Mouse (Mus musculus) bone marrow, adult 2 months (tissue): ENCODE data around the gene Lingo4. TPM values are rescaled to one million over a fixed set of nuclear protein-coding genes. Genes with fewer than 3 reads are reported as not detected.

Experiments
- H3K27ac ChIP-seq: fragments of 200-500 bp; 2 replicates; pipeline ENCODE4 v1.5.1; 2012; ENCODE audit warnings: low read depth, mild to moderate bottlenecking, control low read depth, inconsistent platforms, low read length; ENCODE audit not compliant: control insufficient read depth, poor library complexity, insufficient read depth
- H3K4me1 ChIP-seq: fragments of 200-500 bp; 2 replicates; pipeline ENCODE4 v1.6.1; 2011; ENCODE audit warnings: low read length; ENCODE audit not compliant: control insufficient read depth, insufficient read depth
- H3K4me3 ChIP-seq: fragments of 200-500 bp; replicated peaks from 2 replicates; pipeline ENCODE3; 2011; ENCODE audit warnings: mild to moderate bottlenecking, low read depth, low read length, control low read depth; ENCODE audit not compliant: control insufficient read depth
- CTCF ChIP-seq: fragments of 200-500 bp; IDR thresholded peaks from 2 replicates; pipeline ENCODE4 v1.5.1; 2011; ENCODE audit warnings: low read length, control low read depth; ENCODE audit not compliant: control insufficient read depth, insufficient read depth
- POLR2A ChIP-seq: fragments of 200-500 bp; IDR thresholded peaks from 2 replicates; pipeline ENCODE4 v1.6.1; 2011; ENCODE audit warnings: low read depth, mild to moderate bottlenecking, control low read depth, low read length, borderline replicate concordance; ENCODE audit not compliant: control insufficient read depth
- WGBS: fragments of 180-500 bp; shearing (Covaris S2); methylation state at CpG from one replicate; pipeline ENCODE4 v1.1.7; 2018; 5-methylcytosine and 5-hydroxymethylcytosine counted together
- polyA plus RNA-seq: library from polyadenylated mRNA; stranded (reverse); fragments of >200 nt; gene quantifications from 2 replicates; pipeline ENCODE4 v1.2.4, GENCODE M21; 2011; ENCODE audit warnings: low replicate concordance; ENCODE audit not compliant: missing spikeins, insufficient read depth, insufficient read length

The Lingo4 gene
- polyA plus RNA-seq, 1 experiment, result 1.2 TPM

GRCm38 (mm10) chr3:94371637-94372036, 26.7 kb upstream of the Lingo4 start:
- Histone ChIP-seq H3K4me1 (no peaks in the 10 kb centered on the region), H3K4me3 (no peak overlapping the region), H3K27ac (no peak overlapping the region)
- 60% methylated on average over 11 of the region's 11 CpGs for WGBS
- TF ChIP-seq POLR2A (no peak), CTCF (no peak)

- Histone ChIP-seq H3K27ac (no peak overlapping the region), H3K4me1 (no peaks in the 10 kb centered on the region), H3K4me3 (no peak overlapping the region)
- no peak for TF ChIP-seq CTCF
- 19% methylated on average over 3 of the region's 3 CpGs for WGBS
These were observed 26.3 kb upstream of the Lingo4 start for GRCm38 (mm10) chr3:94372038-94372437.

- no peaks in the 10 kb centered on the region for H3K4me1 ChIP-seq
- no peak within 1 kb of the TSS for H3K4me3 ChIP-seq
- 53% methylated on average over 5 of the region's 5 CpGs for WGBS
- H3K27ac ChIP-seq, result no peak within 1 kb of the TSS
- TF ChIP-seq CTCF (no peak), POLR2A (no peak)
These were observed 25.7 kb upstream of the Lingo4 start, which contains the start of gene Rorc for GRCm38 (mm10) chr3:94372641-94373040. Gene Rorc, plus strand, starts transcription at chr3:94372794.

- TF ChIP-seq POLR2A (no peak), CTCF (no peak)
- no peaks in the 10 kb centered on the region for H3K4me1 ChIP-seq
- WGBS, result 12% methylated on average over 10 of the region's 10 CpGs
- no peak overlapping the region for H3K4me3 ChIP-seq
- no peak overlapping the region for H3K27ac ChIP-seq
These were observed 25.2 kb upstream of the Lingo4 start for GRCm38 (mm10) chr3:94373090-94373489.

GRCm38 (mm10) chr3:94373597-94374011, 24.7 kb upstream of the Lingo4 start:
- H3K27ac ChIP-seq, result no peak overlapping the region

GRCm38 (mm10) chr3:94374636-94375035, 23.7 kb upstream of the Lingo4 start:
- Histone ChIP-seq H3K27ac (no peak overlapping the region), H3K4me1 (no peaks in the 10 kb centered on the region), H3K4me3 (no peak overlapping the region)
- no peak for TF ChIP-seq CTCF
- no peak for TF ChIP-seq POLR2A

More at GRCm38 (mm10) chr3:94373597-94374011, 24.7 kb upstream of the Lingo4 start:
- no peak for TF ChIP-seq CTCF
- no peak for TF ChIP-seq POLR2A
- 1% methylated on average over 5 of the region's 5 CpGs for WGBS
- H3K4me3 ChIP-seq, result no peak overlapping the region
- no peaks in the 10 kb centered on the region for H3K4me1 ChIP-seq

GRCm38 (mm10) chr3:94375146-94375545, 23.2 kb upstream of the Lingo4 start:
- TF ChIP-seq CTCF, result no peak
- TF ChIP-seq POLR2A, result no peak
- WGBS, result 33% methylated on average over 2 of the region's 2 CpGs
- H3K4me1 ChIP-seq, result no peaks in the 10 kb centered on the region
- H3K4me3 ChIP-seq, result no peak overlapping the region
- H3K27ac ChIP-seq, result no peak overlapping the region

GRCm38 (mm10) chr3:94375861-94376260, 22.5 kb upstream of the Lingo4 start:
- TF ChIP-seq POLR2A (no peak), CTCF (no peak)
- H3K4me1 ChIP-seq, result no peaks in the 10 kb centered on the region
- WGBS, result 59% methylated on average over 5 of the region's 5 CpGs
- H3K27ac ChIP-seq, result no peak overlapping the region
- H3K4me3 ChIP-seq, result no peak overlapping the region

- 29% methylated on average over 13 of the region's 13 CpGs for WGBS
- Histone ChIP-seq H3K4me1 (no peaks in the 10 kb centered on the region), H3K4me3 (no peak overlapping the region), H3K27ac (no peak overlapping the region)
- no peak for TF ChIP-seq CTCF
- TF ChIP-seq POLR2A, result no peak
These were observed 21.0 kb upstream of the Lingo4 start for GRCm38 (mm10) chr3:94377028-94377923.
